Mouse (Mus musculus) monocyte, adult 59 days (primary cell): ENCODE results near the gene Gm14496. TPM values are rescaled to one million over a fixed set of nuclear protein-coding genes. Genes with fewer than 3 reads are reported as not detected.

Experiments used
- total RNA-seq, 2 experiments: library from RNA; stranded (reverse); gene quantifications; one replicate each; pipeline ENCODE4 v1.2.4; 2023

Gene Gm14496
- total RNA-seq, result not detected

GRCm38 (mm10) chr2:181990829-181991228, at the start of gene Gm14496:
Gene Gm14496 (plus strand): TSS chr2:181991129.

Other genes starting within 250 kb of the Gm14496 start
- not detected for gene Myt1, start 227.8 kb upstream of the Gm14496 start, total RNA-seq
- gene Pcmtd2, start 153.3 kb upstream of the Gm14496 start, total RNA-seq, result 10 to 100 TPM; 28.6 to 34.6 TPM
- 1 to 10 TPM; 7.0 to 9.9 TPM for gene Polr3k, start 126.8 kb upstream of the Gm14496 start, total RNA-seq